Mouse (Mus musculus) cerebellum, adult 9-11 months (tissue): ENCODE results near the gene Pde12.
A peak's percentile ranks its signal among the peaks of the same experiment; 100 is the strongest.
"Not testable (repeated sequence)": the region's sequence is repeated elsewhere in the genome, so short reads cannot be mapped to it uniquely, and the experiment has no call there.

Experiments
- DNase-seq: peaks from one replicate; pipeline ENCODE4 v3.0.0; 2022

Gene Pde12

GRCm38 (mm10) chr14:26669292-26670073 is at the start of gene Pde12:
Gene Pde12 (minus strand): TSS chr14:26669883.
- DNase-seq: peak; percentile 91

- not testable (repeated sequence) for DNase-seq
Measured at GRCm38 (mm10) chr14:26705246-26705645, 35.6 kb upstream of the Pde12 start.

- no peak for DNase-seq
Measured at GRCm38 (mm10) chr14:26697912-26698311, 28.2 kb upstream of the Pde12 start.

- DNase-seq: no peak
Measured at GRCm38 (mm10) chr14:26692974-26693373, 23.3 kb upstream of the Pde12 start, which contains the start of gene Dnah12. Gene Dnah12 (plus strand): TSS chr14:26693274.

- no peak for DNase-seq
Measured at GRCm38 (mm10) chr14:26691363-26691762, 21.7 kb upstream of the Pde12 start.

- DNase-seq: no peak
Measured at GRCm38 (mm10) chr14:26690727-26691126, 21.0 kb upstream of the Pde12 start.

- DNase-seq: no peak
Measured at GRCm38 (mm10) chr14:26675791-26676190, 6.1 kb upstream of the Pde12 start.

GRCm38 (mm10) chr14:26675371-26675770 is 5.7 kb upstream of the Pde12 start:
- no peak for DNase-seq

GRCm38 (mm10) chr14:26674476-26675169 is 4.9 kb upstream of the Pde12 start:
- not testable (repeated sequence) for DNase-seq

GRCm38 (mm10) chr14:26671870-26672615 is 2.4 kb upstream of the Pde12 start:
- not testable (repeated sequence) for DNase-seq

GRCm38 (mm10) chr14:26670964-26671363 is 1.3 kb upstream of the Pde12 start:
- no peak for DNase-seq

- peak; percentile 20 for DNase-seq
Measured at GRCm38 (mm10) chr14:26668371-26669291, 1.1 kb downstream of the Pde12 start.

- no peak for DNase-seq
Measured at GRCm38 (mm10) chr14:26667991-26668370, 1.7 kb downstream of the Pde12 start.

GRCm38 (mm10) chr14:26663851-26664250 is 5.8 kb downstream of the Pde12 start:
- DNase-seq: no peak

GRCm38 (mm10) chr14:26662488-26662887 is 7.2 kb downstream of the Pde12 start:
- DNase-seq: no peak

GRCm38 (mm10) chr14:26662016-26662415 is 7.7 kb downstream of the Pde12 start:
- no peak for DNase-seq

GRCm38 (mm10) chr14:26660233-26660632 is 9.4 kb downstream of the Pde12 start:
- no peak for DNase-seq

- DNase-seq: no peak
Measured at GRCm38 (mm10) chr14:26658178-26658577, 11.5 kb downstream of the Pde12 start.

- no peak for DNase-seq
Measured at GRCm38 (mm10) chr14:26651901-26652300, 17.8 kb downstream of the Pde12 start.

- DNase-seq: no peak
Measured at GRCm38 (mm10) chr14:26647811-26648210, 21.9 kb downstream of the Pde12 start.

GRCm38 (mm10) chr14:26645989-26646650 is 23.6 kb downstream of the Pde12 start:
- no peak for DNase-seq
